Mouse (Mus musculus) forelimb bud, embryonic 11.5 days (tissue): Measurements from ENCODE around the gene Il34.

Experiments used
- DNase-seq: peaks from one replicate; pipeline ENCODE4 v3.0.0-alpha.2; 2012; ENCODE audit warnings: low read depth, low spot score

The Il34 gene

DNA sequence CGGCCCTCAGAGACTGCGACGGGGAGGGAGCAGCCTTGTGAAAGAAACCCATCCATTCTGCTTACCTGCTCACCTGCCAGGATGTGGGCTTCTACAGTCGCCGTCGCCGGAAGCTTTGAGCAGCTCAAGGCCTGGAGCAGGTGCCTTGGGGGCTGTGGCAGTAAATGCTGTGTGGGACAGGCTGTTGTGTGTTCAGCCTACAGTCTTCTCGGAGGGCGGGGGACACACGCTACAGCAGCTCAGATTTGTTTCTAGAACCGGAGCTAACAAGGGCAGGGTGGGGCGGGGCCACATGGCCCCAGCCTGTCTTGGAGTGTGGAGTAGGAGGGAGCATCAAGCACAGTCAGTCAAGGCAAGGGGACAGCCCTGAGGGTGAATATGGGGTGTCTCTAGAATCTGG, at the start of gene Il34:
Il34 (minus strand) TSS at position 256 of the 400 bp plus-strand sequence.
- no peak for DNase-seq

DNA sequence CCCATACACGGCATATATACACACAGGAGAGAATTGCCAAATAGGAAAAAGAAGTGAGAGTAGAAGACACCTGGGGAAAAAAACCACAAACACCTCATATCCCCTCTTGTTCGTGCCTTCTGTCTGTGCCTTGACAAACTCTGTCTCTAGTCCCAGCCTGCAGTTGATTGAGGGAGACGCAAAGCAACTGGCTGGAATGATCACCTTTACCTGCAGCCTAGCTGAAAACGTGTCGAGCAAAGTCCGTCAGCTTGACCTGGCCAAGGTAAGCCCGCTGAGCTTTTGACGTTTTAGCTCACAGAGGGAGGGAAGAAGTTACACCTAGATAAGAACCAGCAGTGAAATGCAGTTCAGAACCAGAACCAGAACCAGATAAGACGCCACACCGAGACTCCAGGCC, 45.5 kb upstream of the Il34 start:
- DNase-seq = no peak

DNA sequence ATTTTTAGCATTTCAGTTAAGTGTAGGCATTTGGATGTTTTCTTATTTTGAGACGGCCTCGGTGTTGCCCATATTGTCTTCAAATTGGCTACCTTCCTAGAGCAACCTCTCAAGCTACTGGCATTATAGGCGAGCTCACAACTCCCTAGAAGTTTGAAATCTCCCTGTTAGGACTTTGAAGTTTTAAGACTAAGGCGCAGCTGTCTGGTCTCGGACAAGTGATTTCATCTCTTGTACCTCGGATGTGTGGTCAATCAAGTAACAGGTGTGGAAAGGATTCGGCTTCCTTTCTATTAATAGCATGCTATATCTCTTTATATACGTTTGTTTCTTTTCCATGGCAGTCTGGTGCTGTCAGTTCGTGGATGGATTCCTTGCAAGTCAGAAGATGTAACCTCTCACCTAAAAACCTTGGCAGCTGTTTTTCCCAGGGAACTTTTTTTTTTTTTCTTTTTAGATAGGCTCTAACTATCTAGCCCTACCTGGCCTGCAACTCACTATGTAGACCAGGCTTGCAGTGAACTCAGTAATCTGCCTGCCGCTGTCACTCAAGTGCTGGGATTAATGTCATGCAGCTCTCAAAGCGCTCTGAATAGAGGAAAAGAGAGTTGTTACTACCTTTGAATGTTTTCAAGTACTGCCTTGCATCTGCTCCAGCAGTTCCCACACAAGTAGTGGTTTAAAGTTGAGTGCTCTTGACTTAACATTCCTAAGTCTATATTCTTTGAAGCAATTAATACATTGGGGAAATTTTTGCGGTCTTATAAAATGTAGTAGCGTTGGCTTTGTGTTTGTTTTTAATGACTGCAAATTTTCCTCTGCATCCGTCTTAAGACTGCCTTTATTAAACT, 42.1 kb upstream of the Il34 start:
- no peak for DNase-seq

DNA sequence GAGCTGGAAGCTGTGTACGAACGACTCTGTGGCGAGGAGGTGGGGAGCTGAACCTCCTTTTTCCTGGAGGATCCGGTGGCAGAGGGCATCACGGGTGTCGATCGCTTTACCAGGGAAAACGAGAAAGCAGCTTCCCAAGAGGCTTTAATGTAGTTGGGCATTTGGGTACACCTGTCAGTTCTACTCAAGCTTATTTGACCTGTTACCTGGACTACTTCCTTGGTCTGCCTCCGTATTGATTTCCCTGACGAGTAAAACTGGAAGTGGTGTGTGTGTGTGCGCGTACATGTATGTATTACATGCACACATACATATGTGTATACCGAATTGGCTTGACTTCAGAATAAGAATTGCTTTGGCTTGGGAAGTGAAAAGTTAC, 41.4 kb upstream of the Il34 start:
- DNase-seq = no peak

DNA sequence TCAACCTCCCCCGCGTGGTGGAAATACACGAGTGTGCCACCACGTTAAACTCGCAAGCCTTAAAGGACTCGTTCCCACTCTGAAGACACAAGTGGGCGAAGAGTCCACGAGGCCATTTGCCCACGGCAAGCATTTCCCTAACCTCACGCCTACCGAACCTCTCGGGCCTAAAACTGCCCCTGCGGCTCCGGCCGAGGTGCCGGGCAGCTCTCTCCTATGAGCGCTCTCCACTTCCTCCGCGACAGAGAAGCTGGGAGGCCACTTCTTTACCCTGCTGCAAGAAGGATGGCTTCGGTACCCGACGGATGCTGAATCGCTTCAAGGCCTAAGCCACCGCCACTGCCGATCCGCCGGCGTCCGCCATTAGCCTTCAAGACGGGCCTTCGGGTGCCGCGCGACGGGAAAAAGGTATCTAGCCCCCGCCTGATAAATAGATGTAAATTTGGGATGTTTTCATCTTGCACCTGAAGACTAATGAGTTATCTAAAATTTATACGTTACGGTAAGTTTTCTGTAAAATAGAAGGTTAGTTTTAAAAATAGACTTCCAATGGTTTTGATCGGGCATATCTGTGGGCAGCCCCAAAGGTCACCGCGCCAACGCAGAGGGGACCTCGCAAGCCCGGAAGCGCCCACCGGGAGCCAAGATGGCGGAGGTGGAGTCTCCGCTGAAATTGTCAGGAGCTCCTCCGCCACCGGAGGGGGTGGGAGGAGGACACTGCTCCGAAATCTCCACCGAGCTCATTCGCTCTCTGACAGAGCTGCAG, 40.9 kb upstream of the Il34 start, which contains the start of the genes Cog4 and Sf3b3:
Cog4 (plus strand) TSS at position 196 of the 766 bp plus-strand sequence.
Sf3b3 (minus strand) TSS at position 383 of the 766 bp plus-strand sequence.
- peak; percentile 89 for DNase-seq

DNA sequence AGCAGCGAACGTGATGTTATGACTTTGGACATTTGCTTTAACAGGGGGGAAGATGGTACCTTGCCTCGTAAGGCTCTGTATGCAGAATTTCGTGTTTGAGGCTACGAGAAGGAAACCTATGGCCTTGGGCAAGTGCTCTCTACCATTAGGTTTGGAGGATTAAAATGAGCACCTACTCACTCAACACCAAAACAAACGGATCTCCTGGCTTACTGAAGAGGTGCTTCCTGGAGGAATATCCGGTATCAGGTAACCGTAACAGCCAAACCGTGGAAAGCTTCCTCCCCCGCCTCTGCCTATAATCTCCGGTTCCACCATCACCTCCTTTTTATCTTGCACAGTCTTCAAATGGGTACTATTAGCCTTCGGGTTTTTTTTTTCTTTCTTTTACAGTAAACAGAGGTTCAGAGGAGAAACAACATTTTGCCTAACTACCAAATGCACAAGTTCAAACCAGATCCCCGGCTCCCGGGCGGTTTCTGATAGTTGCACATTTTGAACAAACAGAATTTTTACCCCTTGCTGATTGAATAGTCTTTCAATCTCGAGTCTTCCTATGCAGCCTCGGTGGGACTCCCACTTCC, 40.2 kb upstream of the Il34 start:
- peak; percentile 11 for DNase-seq

DNA sequence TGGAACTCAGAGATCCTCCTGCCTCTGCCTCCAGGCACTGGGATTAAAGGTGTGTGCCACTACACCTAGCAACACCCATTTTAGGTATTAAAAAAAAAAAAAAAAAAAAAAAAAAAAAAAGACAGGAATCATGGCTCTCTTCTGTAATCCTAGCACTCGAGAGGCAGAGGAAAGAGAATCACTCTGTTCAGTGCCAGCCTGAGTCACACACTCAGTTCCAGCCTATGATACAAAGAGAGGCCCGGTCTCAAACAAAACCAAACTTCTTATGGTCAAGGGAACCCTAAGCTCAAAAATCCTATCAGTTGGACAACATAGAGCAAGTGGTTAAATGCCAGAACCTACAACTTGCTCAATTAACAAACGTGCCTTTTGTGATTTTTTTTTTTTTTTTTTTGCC, 39.2 kb upstream of the Il34 start:
- DNase-seq = no peak

DNA sequence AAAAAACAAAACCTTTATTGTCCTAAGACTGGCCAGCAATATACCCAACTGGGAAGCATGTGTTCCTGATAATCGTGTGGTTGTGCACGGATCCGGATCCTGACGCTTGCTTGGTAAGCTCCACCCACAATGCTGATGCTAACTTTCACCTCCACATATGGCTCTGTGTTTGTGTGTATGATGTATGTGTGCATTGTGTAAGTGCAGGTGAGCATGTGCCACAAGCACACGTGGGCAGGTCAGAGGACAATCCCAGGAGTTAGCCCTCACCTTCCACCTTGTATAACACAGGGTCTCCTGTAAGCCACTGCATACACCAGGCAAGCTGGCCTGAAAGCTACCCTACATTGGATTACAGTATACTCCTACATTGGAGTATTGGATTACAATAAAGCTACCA, 37.5 kb upstream of the Il34 start:
- no peak for DNase-seq

DNA sequence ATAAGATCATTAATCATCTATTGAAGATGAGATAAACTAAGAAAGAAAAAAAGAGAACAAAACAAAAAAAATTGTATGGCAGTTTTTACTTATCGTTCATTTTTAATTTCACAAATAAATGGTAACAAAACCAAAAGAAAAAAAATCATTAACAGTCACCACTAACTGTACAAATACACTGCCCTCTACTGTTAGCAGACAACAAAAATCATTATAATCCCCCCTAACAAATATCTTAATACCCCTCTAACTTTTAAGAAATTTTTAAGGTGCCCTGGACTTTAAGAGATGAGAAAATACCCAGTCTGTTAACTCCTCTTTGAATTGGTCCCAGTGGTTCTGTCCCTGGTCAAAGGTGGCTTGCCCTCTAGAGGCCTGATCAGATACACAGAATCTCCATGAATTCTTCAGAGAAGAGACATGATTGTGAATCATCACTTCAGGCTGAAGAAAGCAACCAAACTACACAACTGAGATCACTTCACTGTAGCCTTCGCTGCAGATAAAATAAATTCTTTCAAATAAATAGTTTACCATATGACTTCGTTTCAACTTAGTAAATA, 36.4 kb upstream of the Il34 start:
- DNase-seq = no peak

DNA sequence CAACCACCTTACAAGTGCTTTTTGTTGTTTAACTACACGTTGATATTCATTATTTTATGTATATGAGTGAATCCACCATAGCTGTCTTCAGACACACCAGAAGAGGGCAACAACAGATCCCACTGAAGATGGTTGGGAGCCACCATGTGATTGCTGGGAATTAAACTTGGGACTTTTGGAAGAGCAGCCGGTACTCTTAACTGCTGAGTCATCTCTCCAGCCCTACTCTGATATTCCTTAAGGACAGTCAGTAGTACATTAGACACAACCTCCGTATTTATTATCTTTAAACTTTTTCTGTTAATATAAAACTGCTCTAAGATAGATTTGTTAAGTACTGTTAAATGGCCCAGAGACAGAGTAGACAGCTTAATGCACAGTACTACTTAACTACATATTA, 26.2 kb upstream of the Il34 start:
- no peak for DNase-seq

DNA sequence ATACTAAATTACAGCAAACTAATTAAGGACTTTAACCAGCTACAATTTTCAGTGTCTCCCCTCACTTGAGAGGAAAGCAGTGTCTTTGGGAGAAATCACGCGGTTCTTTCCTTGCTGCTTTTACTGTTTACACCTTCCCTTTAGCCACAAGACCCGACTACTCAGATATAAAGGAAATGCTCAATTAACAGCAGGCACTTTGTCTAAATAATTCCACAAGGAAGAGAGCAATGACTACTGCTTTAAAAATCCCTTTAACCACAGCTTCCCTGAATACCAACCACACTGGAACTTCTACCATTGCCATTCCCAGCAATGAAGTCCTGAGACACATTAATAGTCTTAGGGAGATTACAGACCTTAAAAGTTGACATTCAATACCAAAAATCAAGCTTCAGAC, 22.8 kb upstream of the Il34 start:
- DNase-seq = no peak

DNA sequence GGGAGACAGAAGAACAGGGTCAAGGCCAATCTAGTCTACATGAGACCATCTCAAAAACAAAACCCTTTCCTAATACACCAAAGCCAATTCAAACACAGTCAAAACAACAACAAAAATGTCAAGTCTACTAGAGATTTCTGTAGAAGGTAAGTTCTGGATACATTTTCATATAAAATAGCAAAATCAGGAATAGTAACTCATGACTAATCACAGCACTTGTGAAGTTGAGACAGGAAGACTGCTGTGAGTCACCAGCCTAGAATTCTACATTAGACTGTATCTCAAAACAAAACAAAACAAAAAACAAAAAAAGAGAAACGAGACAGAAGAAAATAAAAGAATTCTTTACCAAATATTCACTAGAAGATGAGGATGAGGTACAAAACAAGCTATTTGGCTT, 19.1 kb upstream of the Il34 start:
- no peak for DNase-seq

DNA sequence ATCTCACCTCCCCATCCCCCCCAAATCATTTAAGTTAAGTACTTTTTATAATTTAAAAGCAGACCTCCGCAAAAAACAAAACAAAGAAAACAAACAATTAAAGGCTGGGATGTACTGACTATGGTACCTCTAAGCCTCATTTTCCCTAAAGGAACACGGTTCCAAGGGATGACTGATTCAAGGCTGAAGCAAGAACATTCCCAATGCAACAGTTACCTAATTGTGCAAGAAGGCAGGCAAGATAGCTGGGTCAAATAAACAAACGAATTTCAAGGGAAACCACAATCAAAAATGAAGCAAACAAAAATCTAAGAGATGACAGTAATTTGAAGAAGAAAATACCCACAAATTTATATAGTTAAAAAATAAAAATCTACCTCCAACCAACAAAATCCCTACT, 16.2 kb upstream of the Il34 start:
- no peak for DNase-seq

DNA sequence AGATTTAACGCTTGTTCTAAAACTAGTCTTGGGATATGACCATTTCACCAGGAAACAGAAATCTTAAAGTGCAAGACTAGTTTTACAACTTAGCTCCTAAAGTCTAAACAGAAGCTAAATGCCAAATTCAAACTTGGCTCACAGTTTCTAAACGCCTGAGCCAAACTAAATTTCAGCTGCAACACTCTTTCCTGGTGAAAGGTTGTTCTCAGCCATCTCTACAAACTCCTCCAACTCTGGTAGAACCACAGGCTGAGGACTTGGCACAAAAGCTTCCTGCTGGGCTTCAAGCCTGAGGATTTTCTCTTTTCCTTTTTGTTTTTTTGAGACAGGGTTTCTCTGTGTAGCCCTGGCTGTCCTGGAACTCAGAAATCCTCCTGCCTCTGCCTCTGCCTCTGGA, 14.5 kb upstream of the Il34 start:
- DNase-seq = no peak

DNA sequence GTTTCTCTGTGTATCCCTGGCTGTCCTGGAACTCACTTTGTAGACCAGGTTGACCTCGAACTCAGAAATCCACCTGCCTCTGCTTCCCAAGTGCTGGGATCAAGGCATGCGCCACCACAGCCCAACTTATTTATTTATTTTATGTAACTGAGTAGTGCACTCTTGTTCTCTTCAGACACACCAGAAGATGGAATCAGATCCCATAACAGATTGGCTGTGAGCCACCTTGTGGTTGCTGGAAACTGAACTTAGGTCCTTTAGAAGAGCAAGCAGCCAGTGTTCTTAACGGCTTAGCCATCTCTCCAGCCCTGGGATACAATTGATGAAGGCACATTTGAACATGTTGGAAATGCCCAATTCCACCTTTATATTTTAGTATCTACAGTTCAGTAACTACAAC, 12.9 kb upstream of the Il34 start:
- DNase-seq = no peak

DNA sequence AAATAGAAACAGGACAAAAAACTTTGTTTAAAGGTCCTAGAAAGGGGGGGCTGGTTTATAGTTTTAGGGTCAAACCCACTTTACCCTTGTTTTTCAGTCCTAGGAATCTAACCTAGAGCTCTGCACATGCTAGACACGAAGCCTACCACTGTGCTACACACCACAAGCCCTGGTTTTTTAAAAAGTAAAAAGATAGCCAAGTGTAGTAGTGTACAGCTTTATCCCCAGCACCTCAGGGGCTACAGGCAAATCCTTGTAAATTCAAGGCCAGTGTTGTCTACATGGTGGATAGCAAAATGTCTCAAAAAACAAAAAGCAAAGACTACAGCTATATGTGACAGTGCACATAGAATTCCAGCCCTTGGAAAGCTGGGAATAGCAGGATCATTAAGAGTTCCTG, 11.3 kb upstream of the Il34 start:
- no peak for DNase-seq

DNA sequence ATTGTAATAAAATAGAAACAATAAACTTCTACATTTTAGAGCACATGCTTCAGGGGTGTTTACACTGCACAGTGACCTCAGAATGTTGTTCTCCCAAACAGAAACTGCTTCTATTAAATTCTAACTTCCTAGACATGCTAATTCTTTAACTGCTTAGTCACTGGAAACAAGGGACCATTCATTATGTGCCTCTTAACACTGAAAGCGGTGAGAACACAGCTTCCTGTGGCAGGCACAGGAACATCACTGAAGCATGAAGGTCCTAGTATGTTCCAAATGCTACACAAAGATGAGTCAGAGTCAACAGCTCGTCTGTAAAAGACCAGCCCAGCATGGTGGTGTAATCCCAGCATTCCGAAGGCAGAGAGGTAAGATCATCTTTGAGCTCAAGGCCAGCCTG, 9.6 kb upstream of the Il34 start:
- DNase-seq = no peak

DNA sequence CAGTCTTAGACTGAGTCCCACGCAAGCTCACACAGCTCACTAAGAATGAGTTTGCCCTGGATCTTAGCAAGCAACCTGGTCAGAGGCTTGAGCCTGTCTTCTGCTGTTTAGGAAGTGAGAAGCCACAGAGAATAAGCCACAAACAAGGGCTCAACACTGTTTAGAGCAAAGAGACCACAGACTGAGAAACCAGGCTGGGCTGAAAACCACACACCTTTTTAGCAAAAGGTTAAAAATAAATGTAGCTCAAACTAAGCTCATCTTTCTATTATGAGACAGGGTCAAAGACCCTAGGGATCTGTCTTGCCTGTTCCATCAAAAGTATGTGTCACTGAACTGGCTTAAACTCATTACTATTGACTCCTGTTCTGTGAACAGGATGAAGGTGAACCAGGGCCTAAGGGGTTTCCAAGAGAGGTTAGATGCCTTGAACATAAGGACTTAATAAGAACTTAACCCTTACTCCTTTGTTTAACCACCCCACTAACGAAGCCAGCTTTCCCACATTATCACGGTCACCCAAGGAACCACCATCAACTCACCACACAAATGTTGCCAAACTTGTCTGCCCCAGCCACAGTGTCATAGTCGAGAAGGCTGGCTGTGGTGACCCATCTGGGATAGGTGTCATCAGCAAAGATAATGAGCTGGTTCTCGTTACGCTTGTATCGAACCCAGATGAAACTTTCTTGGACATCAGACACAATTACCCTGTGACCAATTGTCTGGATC, 7.5 kb upstream of the Il34 start:
- no peak for DNase-seq

DNA sequence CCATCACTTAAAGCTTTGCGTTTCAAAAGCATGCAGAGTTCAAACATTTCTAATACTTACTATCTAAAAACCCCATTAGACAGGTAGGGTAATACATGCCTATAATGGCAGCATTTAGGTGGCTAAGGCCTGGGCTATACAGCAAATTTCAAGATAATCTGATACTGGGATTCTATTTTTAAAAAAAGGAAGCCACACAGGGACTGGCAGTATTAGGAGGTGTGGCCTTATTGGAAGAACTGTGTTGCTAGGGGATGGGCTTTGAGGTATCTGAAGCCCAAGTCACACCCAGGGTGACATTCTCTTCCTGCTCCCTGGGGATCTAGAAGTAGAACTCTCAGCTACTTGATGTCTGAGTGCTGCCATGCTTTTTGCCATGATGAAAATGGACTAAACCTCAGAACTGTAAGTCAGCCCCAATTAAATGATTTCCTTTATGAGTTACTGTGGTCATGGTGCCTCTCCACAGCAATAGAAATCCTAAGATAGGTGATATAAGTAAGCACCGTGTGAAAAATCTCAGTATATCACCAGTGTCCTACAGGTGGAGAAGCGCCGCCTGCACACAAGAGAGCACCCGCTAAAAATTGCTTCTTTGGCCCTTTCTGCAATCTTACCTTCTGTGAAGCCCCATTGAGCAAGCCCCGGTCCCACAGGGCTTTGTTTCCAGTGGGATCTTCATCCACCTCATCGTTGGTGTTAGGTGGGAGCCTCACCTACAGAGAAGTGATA, 6.8 kb upstream of the Il34 start:
- DNase-seq = no peak

DNA sequence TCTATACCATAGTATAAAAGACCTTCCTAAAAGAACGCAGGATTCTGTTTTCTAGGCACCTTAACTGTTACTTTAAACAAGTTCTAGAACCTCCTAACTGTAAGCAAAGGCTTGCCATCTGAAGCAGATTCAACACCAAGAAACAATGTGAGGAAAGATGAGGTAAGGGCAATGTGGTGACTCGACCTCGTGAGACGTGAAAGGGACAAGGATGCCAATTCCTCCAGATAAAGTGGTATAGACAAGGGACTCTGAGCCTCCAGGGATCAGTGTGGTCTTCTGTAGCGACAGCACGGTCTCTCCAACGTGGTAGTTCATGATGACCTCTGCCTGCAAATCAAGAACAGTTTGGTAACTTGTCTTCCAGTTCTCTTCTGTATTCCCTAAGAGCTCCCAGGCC, 6.1 kb upstream of the Il34 start:
- no peak for DNase-seq

DNA sequence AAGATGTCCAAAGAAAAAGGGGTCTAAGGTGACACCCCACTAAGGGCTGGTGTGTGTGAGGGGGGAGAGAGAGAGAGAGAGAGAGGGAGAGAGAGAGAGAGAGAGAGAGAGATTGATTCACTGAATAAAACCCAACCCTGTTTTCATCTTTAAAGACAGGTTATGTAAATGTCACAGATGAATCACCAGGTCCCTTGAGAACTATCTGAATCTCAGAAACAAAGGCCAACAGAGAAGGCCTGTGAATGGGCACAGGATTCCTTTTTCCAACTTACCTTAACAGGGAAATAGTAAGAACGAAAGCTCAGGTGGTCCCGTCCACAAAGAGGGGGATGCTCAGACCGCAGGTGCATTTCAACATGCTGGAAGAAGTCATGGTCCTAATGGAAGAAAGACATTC, 5.4 kb upstream of the Il34 start:
- no peak for DNase-seq
